Mouse (Mus musculus) ES-CJ7 (cell line): ENCODE data around the gene Fam187b.
"Not testable (repeated sequence)": the region's sequence is repeated elsewhere in the genome, so short reads cannot be mapped to it uniquely, and the experiment has no call there.

Experiments
- DNase-seq: peaks from one replicate; pipeline ENCODE4 v3.0.0; 2011; ENCODE audit warnings: low read depth, low spot score

The Fam187b gene

DNA sequence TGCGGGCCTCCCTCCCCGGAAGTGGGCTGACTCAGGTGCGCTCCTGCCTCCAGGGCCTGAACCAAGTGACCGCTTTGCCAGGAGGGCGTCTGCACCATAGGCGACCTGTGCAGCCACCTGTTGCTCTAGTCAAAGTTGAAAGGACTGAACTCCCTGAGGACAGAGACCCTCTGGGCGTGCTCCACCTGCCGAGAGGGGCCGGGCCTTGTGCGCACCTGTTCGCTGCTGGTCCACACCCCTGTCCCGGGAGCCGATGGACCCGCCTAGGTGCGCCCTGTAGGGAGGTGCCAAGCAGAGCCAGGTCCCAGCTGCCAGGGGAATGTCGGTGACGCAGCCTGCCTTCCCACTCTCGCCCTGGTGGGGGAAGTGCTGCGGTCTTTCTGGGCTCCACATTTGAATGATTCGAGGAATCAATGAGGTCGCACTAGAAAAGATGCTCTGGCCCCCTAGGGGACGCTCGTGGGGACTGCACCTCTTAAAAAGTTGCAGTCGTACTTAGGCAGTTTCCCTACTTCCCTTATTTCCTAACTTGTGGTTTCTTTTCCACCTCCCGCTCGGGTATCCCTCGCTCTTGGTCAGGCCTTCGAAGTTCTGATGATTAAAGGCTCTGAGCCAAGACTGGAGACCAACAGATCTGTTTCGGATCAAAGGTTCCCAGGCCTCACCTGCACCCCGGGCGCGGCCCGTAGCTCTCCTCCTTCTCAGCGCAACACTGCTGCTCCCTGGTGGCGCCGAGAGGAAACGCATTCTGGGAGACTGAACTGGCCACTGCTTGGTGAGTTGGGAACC, at the start of gene Fam187b:
Fam187b (plus strand) TSS at position 290 of the 789 bp plus-strand sequence.
- DNase-seq = peak; percentile 93

DNA sequence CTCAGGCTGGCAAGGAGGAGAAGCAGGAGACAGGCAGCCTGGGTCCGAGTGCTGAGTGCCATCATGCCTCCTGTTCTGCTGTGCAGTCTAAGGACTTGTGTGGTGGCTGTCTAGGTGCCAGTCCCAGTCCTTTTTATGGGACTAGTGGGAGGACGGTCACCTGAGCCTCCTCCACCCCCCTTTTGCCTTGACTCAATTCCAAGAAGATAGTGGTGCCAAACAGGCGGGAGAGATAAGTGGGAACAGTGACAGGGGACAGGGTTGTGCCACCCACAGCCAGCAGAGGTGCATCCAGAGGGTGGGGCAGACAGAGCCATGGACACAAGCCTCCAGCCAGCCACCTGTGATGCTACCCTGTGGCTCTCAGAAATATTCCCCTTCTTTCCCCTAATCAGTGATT, 49.5 kb upstream of the Fam187b start:
- no peak for DNase-seq

DNA sequence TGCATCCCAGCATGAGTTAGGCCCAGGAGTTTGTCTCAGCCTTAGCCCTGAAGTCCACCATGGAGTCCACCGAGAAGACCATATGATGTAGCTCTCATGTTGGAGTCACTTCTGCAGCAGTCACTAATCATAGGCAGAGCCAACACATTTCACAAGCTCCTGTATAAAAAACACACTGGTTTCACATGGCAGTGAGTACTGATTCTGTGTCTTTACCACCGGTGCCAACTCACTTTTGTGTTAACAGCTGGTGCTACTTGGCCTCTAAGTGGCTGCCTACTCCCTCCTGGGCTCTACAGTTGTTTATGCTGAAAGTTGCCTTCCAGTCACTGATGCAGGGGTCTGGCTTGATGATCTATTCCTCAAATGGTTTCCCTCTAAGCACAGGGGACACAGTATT, 49.0 kb upstream of the Fam187b start, which contains the start of gene Hamp2:
Hamp2 (minus strand) TSS at position 101 of the 400 bp plus-strand sequence.
- not testable (repeated sequence) for DNase-seq

DNA sequence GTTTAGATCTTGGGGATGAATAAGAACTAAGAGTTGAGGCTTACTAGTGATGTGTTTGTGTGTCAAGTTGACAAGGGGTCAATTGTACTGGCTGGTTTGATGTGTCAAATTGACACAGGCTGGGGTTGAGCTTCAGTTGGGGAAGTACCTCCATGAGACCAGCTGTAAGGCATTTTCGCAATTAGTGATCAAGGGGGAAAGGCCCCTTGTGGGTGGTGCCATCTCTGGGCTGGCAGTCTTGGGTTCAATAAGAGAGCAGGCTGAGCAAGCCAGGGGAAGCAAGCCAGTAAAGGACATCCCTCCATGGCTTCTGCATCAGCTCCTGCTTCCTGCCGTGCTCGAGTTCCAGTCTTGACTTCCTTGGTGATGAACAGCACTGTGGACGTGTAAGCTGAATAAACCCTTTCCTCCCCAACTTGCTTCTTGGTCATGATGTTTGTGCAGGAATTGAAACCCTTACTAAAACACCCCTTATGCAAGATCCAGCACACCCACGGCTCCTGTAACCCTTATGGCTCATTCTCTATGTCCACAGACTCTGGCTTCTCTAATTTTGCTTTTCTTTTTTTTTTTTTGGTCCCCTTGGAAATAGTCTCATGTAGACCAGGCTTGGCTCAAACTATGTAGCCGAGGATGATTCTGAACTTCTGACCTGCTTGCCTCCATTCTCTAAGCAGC, 38.0 kb upstream of the Fam187b start:
- DNase-seq = not testable (repeated sequence)

DNA sequence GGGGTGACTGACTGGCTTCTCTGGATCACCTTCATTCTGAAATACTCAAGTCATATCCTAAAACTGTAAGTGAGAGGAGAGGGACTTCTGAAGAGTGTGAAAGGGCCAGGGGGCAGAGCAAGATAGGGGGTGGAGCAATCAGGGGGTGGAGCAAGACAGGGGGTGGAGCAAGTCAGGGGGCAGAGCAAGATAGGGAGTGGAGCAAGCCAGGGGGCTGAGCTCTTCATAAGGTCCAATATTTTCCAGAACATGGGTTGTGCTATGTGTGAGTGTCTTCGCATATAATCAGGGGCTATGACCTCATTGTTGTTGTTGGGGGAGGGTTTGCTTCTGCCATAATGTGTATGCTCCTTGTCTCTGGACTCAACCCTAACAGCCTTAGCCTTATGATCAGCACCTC, 33.5 kb upstream of the Fam187b start:
- not testable (repeated sequence) for DNase-seq

DNA sequence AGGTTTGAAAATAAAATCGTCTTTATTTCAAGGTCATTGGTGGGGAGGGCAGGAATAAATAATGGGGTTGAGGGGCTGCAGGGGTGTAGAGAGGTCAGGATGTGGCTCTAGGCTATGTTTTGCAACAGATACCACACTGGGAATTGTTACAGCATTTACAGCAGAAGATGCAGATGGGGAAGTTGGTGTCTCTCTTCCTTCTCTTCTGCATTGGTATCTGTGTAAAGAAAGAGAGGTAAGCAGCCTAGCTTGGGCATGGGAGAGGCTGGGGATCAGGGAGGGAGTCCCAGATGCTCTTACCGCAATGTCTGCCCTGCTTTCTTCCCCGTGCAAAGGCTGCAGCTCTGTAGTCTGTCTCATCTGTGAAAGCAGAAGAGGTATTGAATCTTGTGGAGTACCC, 31.2 kb upstream of the Fam187b start:
- not testable (repeated sequence) for DNase-seq

DNA sequence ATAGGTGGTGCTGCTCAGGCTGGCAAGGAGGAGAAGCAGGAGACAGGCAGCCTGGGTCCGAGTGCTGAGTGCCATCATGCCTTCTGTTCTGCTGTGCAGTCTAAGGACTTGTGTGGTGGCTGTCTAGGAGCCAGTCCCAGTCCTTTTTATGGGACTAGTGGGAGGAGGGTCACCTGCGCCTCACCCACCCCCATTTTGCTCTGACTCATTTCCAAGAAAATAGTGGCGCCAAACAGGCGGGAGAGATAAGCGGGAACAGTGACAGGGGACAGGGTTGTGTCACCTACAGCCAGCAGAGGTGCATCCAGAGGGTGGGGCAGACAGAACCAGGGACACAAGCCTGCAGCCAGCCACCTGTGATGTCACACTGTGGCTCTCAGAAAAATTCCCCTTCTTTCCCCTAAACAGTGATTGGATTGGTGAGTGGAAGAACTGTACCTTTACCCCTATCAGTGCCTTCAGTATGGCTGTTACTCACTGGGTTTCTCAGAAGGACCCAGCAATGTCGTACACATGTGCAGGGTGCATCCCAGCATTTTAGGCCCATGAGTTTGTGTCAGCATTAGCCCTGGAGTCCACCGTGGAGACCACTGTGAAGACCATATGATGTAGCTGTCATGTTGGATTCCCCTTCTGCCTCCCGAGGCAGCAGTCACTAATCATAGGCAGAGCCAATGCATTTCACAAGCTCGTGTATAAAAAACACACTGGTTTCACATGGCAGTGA, 29.5 kb upstream of the Fam187b start, which contains the start of gene Hamp:
Hamp (minus strand) TSS at position 124 of the 727 bp plus-strand sequence.
- no peak for DNase-seq

DNA sequence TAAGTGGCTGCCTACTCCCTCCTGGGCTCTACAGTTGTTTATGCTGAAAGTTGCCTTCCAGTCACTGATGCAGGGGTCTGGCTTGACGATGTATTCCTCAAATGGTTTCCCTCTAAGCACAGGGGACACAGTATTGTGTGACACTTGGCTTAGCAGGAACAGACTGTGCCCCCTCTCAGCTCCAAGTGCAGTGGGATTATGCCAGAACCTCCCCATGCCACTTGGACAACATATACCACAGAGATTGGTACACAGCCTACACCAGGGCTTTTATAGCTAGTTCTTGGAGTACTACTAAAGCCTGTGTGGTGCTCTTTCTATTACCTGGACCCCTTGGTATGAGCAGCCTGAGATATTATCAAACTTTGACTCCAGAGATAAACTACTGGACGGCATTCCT, 28.9 kb upstream of the Fam187b start:
- not testable (repeated sequence) for DNase-seq

DNA sequence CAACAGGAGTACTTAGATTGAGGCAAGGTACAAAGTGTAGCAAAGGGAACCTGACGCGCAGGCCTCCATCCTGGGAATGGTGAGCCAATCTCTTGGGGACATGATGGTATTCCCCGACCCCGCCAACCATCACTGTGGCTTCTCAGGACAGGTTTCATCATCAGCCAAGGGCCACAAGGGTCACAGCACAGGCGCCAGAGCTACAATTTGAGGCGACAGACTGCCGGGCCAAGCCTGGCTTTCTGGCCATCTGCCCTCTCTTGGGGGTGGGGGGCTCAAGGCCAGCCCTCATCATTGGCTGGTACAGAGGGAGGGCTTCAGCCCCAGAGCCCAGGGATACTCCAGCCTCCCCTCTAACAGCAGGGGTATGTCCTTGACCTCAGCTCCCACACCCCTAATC, 28.1 kb upstream of the Fam187b start:
- DNase-seq = not testable (repeated sequence)

DNA sequence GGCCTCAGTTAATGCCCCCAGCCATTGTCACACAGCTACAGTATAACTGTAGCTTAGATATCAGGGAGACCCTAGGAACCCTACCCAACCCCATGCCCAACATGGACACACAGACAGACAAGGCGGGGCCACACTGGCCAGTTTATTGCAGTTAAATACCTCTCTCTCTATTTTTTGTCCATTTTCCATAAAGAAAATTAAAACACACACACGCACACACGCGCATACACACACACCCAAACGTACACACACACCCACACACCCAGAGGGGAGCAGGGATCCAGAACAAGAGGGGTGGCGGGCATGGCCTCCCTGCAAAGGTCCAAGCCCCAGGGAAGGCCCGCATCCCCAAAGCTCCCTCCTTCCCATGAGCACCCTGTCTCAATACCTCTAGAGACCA, 27.7 kb upstream of the Fam187b start:
- no peak for DNase-seq

DNA sequence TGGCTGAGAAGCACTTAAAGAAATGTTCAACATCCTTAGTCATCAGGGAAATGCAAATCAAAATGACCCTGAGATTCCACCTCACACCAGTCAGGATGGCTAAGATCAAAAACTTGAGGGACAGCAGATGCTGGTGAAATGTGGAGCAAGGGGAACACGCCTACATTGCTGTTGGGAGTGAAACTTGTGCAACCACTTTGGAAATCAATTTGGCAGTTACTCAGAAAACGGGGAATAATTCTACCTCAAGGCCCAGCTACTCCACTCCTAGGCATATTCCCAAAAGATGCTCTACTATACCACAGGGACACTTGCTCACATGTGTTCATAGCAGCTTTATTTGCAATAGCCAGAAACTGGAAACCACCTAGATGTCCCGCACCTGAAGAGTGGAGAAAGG, 23.7 kb upstream of the Fam187b start:
- not testable (repeated sequence) for DNase-seq

DNA sequence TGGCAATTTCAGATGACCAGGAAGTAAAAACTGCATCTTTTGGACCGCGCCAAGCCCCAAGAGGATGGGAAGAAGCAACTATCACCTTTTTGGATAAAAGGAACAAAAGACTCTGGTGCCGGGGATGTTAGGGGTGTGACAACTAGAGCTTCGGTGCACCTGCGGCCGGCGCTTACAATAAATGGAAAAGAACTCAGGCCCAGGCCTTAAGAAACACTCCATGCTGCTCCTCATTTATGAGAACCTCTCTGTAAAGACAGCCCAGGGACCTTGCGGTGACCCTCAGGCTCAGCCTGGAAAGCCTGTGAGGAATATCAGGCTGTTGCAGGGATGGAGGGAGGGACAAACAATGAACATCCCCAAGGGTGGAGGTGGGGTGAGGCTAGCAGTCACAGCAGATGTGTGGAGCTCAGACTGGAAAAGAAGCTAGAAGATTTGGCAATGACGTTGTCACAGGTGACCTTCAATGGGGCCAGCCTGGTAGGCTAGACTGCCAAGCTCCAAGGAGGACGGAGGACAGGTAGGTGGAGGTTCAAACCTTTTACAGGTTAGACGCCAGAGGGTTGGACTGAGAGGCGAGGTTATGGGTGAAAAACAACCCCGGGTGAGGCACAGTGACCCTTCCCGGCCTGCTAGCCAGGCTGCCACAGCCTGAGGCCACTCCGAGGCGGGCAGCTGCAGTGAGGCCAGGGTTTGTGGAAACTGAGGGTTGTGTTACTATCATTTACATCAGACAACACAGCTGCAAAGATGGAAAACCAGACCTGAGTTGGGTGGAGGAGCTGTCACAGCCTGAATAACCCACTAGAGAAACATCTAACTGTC, 20.9 kb upstream of the Fam187b start:
- no peak for DNase-seq

DNA sequence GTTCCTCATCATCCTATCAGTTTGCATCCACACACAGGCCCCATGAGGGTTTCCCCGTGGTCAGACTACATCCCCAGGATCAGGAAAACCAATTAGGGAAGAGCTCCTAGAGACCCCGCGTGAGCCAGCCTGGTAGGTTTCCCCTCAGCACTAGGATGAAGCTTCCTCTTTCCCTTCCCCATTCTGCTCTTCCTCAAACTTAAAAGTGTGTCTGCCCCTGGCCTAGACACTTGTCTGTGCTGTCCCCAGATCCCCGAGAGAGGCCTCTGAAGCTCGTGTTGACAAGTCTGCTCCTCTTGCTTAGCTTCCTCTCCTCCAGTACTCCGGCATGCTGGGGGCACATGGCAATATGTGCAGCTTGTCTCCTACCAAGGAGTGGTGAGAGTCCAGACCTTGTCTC, 20.1 kb upstream of the Fam187b start:
- DNase-seq = no peak

DNA sequence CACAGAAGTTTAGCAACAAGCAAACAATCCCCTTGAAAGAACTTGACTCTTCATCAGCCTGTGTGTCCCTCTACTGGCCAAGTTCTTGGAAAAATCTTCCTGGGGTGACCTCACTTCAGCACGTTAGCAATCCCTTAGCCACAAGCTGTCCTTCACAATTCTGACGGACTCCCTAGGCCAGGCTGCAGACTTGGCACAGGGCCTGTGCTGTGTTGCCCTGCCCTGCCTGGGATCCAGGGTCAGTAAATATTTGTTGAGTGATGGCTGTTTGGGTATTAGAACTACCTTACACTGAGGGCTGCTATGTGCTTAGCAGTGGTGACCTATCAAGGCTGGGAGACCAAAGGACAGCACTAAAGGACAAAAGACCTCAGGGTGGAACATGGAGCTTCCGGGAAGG, 19.6 kb upstream of the Fam187b start:
- no peak for DNase-seq

DNA sequence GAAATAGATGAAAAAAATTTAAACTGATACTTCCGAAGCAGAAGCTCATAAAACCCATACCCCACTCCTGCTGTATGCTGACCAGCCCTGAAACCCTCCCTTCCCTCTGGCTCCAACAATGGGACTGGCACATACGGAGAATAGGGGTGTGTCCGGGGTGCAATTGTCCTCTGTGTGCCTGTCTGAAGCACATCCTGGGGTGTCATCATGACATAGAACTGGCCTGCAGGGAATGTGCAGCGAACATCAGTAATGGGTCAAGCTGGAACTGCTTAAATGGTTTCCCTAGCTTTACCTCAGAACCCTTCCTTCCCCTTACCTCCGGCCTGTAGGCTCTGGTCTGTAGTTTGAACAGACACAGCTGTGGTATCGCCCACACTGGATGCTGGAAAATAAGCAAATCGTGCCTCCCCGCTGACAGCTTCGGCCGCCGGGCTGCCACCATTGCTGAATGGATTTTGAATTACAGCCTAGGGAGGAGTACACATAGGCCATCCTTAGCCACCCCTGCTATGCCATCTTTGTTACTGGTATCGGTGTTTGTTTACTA, 18.5 kb upstream of the Fam187b start:
- no peak for DNase-seq

DNA sequence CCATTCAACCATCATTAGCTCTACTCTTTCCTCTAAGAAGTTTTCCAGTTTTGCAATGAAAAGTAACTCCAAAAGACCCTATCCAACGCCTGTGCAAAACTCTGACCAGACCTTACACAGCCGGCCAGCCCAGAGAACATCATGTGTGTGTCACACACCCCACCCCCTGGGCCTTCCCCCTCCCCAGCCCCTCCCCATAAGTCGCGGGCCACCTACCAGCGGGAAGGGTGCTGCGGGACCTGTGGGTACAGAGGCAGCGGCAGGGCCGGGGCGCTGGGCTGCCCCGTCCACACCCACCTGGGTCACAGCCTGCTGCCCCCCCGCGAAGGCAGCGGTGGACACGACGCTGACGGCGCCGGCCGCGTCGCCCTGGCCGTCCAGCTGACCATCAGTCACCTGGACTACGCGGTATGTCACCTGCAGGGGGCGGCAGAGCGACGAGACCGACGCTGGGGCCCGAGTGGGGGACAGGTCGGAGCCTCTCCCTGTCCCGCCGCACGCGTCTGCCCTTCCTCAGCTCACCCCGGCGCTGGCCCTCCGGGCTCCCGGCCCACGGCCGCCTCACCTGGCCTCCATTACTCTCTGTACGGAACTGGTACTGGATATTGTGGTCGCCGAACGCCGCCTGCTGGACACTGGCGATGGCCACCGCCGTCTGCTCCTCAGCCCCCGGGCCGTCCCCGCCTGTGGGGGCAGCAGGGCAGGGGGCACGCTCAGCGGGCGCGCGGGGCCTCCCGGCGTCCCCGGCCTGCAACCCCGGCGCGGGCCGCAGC, 17.8 kb upstream of the Fam187b start:
- DNase-seq = peak; percentile 55

DNA sequence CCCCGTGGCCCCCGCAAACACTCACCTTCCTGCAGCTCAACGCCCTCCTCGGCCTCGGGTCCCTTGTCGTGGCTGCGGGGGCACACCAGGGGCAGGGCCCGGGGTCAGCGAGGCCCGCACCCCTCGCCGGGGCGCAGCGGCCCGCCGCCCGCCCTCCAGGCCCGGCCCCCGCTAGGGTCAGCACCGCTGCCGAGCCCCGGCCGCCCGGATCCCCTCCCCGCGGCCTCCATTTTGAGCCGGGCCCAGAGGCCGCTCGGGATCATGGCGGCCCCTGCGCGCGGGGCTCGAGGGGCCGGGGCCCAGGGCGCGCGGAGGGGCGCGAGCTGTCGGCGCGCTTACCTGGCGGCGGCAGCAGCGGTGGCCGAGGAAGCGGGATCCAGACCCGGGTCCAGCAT, 17.2 kb upstream of the Fam187b start:
- DNase-seq = no peak

DNA sequence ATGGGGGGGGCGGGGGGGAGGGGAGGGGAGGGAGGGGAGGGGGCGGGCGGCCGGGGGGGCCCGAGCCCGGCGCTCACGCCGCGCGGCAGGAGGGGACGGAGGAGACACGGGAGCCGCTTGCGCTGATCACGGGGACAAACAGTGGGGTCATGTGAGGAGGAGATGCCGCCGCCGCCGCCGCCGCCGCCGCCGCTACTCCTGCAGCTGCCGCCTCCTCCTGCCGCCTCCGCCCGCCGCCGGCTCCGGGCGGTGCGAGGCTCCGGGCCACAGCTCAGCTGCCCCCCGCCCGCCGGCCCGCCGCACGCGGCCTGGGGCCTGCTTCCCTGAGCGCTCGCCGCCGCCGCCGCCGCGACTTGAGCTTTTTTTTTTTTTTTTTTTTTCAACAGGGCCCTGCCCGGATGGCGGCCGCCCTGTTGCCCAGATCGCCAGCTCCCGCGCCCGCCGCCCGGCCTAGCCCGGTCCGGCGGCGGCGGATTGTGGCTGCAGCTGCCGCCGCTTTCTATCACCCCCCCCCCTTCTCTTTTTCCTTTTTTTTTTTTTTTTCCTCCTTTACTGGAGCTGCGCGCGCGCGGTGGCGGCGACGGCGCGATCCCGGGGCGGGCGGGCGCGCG, 16.7 kb upstream of the Fam187b start, which contains the start of gene Usf2:
Usf2 (minus strand) TSS at position 48 of the 611 bp plus-strand sequence.
- DNase-seq = peak; percentile 65

DNA sequence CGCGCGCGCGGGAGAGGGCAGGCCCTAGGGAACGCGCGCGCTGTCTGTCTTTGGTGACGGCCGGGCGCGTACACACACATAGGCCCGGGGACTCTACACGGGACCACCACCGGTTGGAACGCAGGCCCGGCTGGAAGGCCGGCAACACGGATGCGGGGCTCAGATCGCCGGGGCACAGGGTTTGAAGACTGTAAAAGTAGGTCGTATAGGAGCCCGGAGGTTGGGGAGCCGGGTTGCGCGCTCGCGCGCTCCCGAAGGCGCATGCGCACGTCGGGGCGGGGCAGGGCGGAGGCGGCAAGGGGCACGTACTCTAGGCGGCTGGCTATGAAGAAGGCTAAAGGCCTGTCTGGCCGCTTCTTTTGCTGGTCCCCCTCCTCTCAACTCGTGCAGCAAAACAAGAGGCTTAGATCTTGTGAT, 16.2 kb upstream of the Fam187b start:
- peak; percentile 86 for DNase-seq
